Mouse (Mus musculus): Measurements from ENCODE around the gene Hpse. TPM values are rescaled to one million over a fixed set of nuclear protein-coding genes. Genes with fewer than 3 reads are reported as not detected.
A peak's percentile ranks its signal among the peaks of the same experiment; 100 is the strongest.

Gene Hpse
- total and polyA plus RNA-seq, 2 experiments = 1.7 to 4.1 TPM

DNA sequence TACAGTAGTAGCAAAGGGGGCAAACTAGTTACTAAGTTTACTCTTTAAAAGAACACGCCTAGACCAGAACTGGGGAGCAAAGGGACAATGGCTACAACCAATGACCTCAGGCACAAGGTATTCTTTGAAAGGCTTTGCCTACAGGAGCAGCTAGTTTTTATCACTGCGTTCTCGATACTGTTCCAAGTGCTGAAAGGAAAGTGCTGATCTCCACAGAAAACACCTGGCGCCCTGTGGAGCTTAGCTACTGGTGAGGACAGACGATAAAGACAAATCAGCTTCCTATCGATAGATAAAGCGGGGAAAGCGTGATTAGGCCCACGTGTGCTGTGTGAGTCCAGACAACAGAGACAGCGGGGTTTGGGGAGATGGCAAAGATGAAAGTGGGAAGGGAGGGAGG lies 71.5 kb downstream of the Hpse start:
- H3K79me2 ChIP-seq (ENCODE audit: control insufficient read depth, insufficient read depth, low read length) = no peaks in the 10 kb centered on the region
- TF ChIP-seq CTCF (IDR thresholded peaks at IDR 0.05; ENCODE audit: low read depth, low read length) (no peak), POLR2A (IDR thresholded peaks at IDR 0.05; ENCODE audit: extremely low read depth, insufficient read depth, low read length) (no peak)
- peaks cover 8% of the 10 kb centered on the region for H3K4me1 ChIP-seq (ENCODE audit: control insufficient read depth, insufficient read depth, low read length)
- DNase-seq (ENCODE audit: extremely low read depth, low read depth, low spot score) = no peak
- WGBS = 62% methylated on average over 10 of the region's 10 CpGs
- no peaks in the 10 kb centered on the region for H3K27me3 ChIP-seq (ENCODE audit: control insufficient read depth, insufficient read depth, low read length)
- no peak overlapping the region for H3K4me3 ChIP-seq (ENCODE audit: insufficient read depth, low read depth, low read length)
- H3K36me3 ChIP-seq (ENCODE audit: control insufficient read depth, insufficient read depth, low read length) = no peaks in the 10 kb centered on the region
- H3K27ac ChIP-seq (replicated peaks; ENCODE audit: insufficient read depth, low read depth, low read length) = no peak overlapping the region
- no peak overlapping the region for H3K9ac ChIP-seq (ENCODE audit: low read depth, low read length)

DNA sequence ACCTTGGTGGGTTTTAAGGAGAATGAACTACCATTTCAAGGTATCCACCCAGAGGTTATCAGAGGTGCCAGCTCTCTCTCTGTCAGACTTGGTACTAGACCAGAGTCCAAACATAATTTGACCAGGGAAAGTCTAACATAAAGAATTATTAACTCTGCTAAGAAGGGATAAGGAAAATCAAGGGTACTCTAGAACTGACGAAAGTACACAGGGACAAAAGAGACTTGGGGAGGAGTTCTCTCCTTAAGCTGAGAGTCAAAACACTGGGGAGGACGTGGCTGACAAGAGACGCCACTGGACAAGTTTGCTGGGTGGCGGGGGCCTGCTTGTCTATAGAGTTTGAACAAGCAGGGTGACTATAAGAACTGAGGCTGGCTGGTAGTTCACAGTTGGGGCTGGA lies 73.0 kb downstream of the Hpse start:
- Histone ChIP-seq H3K4me3 (ENCODE audit: insufficient read depth, low read depth, low read length) (no peak overlapping the region), H3K4me1 (ENCODE audit: control insufficient read depth, insufficient read depth, low read length) (peaks cover 9% of the 10 kb centered on the region), H3K9ac (ENCODE audit: low read depth, low read length) (no peak overlapping the region), H3K79me2 (ENCODE audit: control insufficient read depth, insufficient read depth, low read length) (no peaks in the 10 kb centered on the region), H3K36me3 (ENCODE audit: control insufficient read depth, insufficient read depth, low read length) (no peaks in the 10 kb centered on the region), H3K27me3 (ENCODE audit: control insufficient read depth, insufficient read depth, low read length) (no peaks in the 10 kb centered on the region), H3K27ac (replicated peaks; ENCODE audit: insufficient read depth, low read depth, low read length) (no peak overlapping the region)
- DNase-seq (ENCODE audit: extremely low read depth, low read depth, low spot score) = no peak
- WGBS = 84% methylated on average over 4 of the region's 4 CpGs
- TF ChIP-seq CTCF (IDR thresholded peaks at IDR 0.05; ENCODE audit: low read depth, low read length) (no peak), POLR2A (IDR thresholded peaks at IDR 0.05; ENCODE audit: extremely low read depth, insufficient read depth, low read length) (no peak)

DNA sequence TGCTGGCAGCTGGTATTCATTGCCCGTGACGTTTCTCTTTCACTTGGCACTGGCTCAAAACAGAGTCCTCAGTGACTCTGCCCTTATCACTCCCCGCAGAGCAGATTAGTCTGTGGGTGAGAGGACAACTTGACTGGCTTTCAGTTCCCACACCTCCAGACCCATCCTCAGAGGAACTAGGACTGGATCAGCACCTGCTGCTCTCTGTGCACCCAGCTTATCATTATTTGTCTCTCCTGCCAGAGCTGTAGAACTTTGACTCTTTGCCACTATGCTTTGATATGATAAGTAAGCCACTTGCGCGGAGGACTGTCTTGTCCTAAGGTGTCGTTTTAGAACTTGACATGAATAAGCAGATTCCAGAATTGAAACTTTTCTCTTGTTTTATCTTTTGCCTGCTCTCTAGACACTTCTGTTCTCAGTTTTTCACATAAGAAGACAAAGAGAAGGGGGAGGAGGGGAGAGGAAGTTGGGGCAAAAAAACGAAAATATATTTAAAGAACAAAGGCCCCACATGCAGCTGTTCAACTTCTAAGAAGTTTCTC lies 75.5 kb downstream of the Hpse start:
- TF ChIP-seq CTCF (IDR thresholded peaks at IDR 0.05; ENCODE audit: low read depth, low read length) (no peak), POLR2A (IDR thresholded peaks at IDR 0.05; ENCODE audit: extremely low read depth, insufficient read depth, low read length) (no peak)
- Histone ChIP-seq H3K36me3 (ENCODE audit: control insufficient read depth, insufficient read depth, low read length) (no peaks in the 10 kb centered on the region), H3K27ac (replicated peaks; ENCODE audit: insufficient read depth, low read depth, low read length) (no peak overlapping the region), H3K27me3 (ENCODE audit: control insufficient read depth, insufficient read depth, low read length) (no peaks in the 10 kb centered on the region), H3K79me2 (ENCODE audit: control insufficient read depth, insufficient read depth, low read length) (no peaks in the 10 kb centered on the region), H3K9ac (ENCODE audit: low read depth, low read length) (no peak overlapping the region), H3K4me3 (ENCODE audit: insufficient read depth, low read depth, low read length) (no peak overlapping the region), H3K4me1 (ENCODE audit: control insufficient read depth, insufficient read depth, low read length) (peaks cover 9% of the 10 kb centered on the region)
- 7% methylated on average over 7 of the region's 7 CpGs for WGBS
- DNase-seq (ENCODE audit: extremely low read depth, low read depth, low spot score) = peak; percentile 66

DNA sequence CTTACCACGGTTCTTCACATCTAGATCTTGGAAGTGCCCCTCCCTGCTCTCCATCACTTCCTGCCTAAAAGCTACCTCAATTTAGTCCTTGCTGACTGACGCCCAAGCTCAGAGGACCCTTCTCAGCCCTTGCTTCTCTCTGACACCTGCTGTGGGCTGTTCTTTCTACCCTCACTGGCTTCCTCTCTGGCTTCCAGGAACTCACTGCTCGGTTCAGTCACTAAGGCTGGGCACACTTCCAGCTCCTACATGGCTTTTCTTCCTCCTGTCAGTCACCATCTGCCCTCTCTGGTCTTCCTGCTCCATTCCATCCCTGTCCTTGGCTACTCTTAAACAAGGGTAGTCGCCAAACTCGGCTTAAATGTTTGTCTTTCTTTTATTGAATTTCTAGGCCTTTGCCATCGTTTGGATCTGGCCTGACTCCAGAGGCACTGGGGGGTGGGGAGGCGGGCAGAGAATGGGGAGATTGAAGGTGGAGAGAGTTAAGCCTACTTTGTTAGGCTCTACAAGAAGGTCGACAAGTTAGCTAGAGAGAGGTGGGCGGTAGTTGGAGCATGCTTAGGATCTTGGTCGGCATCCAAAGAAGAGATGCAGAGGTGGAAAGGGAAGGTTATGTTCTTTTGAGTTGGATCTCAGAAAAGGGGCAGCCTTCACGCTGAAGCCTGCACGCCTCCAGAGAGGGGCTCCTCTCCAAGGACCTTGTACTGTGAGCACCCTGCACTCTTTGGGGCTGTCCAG lies 76.1 kb downstream of the Hpse start:
- peak; percentile 48 for DNase-seq (ENCODE audit: extremely low read depth, low read depth, low spot score)
- TF ChIP-seq POLR2A (IDR thresholded peaks at IDR 0.05; ENCODE audit: extremely low read depth, insufficient read depth, low read length) (no peak), CTCF (IDR thresholded peaks at IDR 0.05; ENCODE audit: low read depth, low read length) (no peak)
- peaks cover 9% of the 10 kb centered on the region for H3K4me1 ChIP-seq (ENCODE audit: control insufficient read depth, insufficient read depth, low read length)
- H3K27ac ChIP-seq (replicated peaks; ENCODE audit: insufficient read depth, low read depth, low read length) = no peak overlapping the region
- no peak overlapping the region for H3K4me3 ChIP-seq (ENCODE audit: insufficient read depth, low read depth, low read length)
- no peaks in the 10 kb centered on the region for H3K27me3 ChIP-seq (ENCODE audit: control insufficient read depth, insufficient read depth, low read length)
- 26% methylated on average over 12 of the region's 12 CpGs for WGBS
- H3K79me2 ChIP-seq (ENCODE audit: control insufficient read depth, insufficient read depth, low read length) = no peaks in the 10 kb centered on the region
- H3K36me3 ChIP-seq (ENCODE audit: control insufficient read depth, insufficient read depth, low read length) = no peaks in the 10 kb centered on the region
- no peak overlapping the region for H3K9ac ChIP-seq (ENCODE audit: low read depth, low read length)

DNA sequence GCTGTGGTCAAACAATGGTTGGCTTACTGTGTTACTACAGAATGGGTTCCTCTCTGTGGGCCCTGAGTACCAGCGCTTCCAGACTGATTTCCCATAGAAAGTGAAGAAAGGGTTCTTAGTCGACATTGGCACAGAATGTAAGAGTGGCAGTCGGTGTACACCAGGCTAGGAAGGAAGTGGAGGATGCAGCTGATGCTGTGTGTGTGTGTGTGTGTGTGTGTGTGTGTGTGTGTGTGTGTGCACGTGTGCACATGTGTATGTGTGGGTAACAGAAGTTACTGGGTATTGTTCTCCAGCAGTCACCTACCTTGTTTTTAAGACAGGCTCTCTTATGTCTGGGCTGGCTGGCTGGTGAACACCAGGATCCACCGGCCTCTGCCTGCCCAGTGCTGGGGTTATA lies 77.2 kb downstream of the Hpse start:
- 82% methylated on average over 5 of the region's 5 CpGs for WGBS
- DNase-seq (ENCODE audit: extremely low read depth, low read depth, low spot score) = no peak

DNA sequence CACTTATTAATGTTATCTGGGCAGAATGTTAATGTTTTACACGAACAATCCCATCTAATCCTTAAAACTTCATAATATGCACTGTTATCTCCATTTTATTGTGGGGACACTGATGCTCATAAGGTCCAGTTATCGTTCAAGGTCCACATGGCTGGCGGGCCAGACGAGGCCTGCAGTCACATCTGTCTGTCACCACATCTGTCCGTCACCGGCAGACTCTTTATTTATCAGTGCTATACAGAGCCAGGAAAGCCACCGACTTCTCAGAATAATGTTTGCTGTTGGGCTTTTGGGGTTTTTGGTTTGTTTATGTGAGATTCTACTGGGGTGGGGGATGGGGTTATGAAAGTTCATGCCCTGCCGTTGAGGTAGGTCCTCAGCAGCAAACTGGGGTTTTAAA lies 81.0 kb downstream of the Hpse start:
- Histone ChIP-seq H3K79me2 (ENCODE audit: control insufficient read depth, insufficient read depth, low read length) (no peaks in the 10 kb centered on the region), H3K9ac (ENCODE audit: low read depth, low read length) (no peak overlapping the region), H3K4me3 (ENCODE audit: insufficient read depth, low read depth, low read length) (no peak overlapping the region), H3K27ac (replicated peaks; ENCODE audit: insufficient read depth, low read depth, low read length) (no peak overlapping the region), H3K4me1 (ENCODE audit: control insufficient read depth, insufficient read depth, low read length) (peaks cover 6% of the 10 kb centered on the region), H3K27me3 (ENCODE audit: control insufficient read depth, insufficient read depth, low read length) (no peaks in the 10 kb centered on the region), H3K36me3 (ENCODE audit: control insufficient read depth, insufficient read depth, low read length) (no peaks in the 10 kb centered on the region)
- 76% methylated on average over 8 of the region's 8 CpGs for WGBS
- no peak for TF ChIP-seq POLR2A (IDR thresholded peaks at IDR 0.05; ENCODE audit: extremely low read depth, insufficient read depth, low read length)
- TF ChIP-seq CTCF (IDR thresholded peaks at IDR 0.05; ENCODE audit: low read depth, low read length) = no peak
- DNase-seq (ENCODE audit: extremely low read depth, low read depth, low spot score) = no peak

More for the DNA sequence above, 77.2 kb downstream of the Hpse start:
- Histone ChIP-seq H3K4me1 (ENCODE audit: control insufficient read depth, insufficient read depth, low read length) (peaks cover 9% of the 10 kb centered on the region), H3K9ac (ENCODE audit: low read depth, low read length) (no peak overlapping the region), H3K4me3 (ENCODE audit: insufficient read depth, low read depth, low read length) (no peak overlapping the region), H3K27ac (replicated peaks; ENCODE audit: insufficient read depth, low read depth, low read length) (no peak overlapping the region), H3K27me3 (ENCODE audit: control insufficient read depth, insufficient read depth, low read length) (no peaks in the 10 kb centered on the region), H3K79me2 (ENCODE audit: control insufficient read depth, insufficient read depth, low read length) (no peaks in the 10 kb centered on the region), H3K36me3 (ENCODE audit: control insufficient read depth, insufficient read depth, low read length) (no peaks in the 10 kb centered on the region)
- TF ChIP-seq POLR2A (IDR thresholded peaks at IDR 0.05; ENCODE audit: extremely low read depth, insufficient read depth, low read length) = no peak
- no peak for TF ChIP-seq CTCF (IDR thresholded peaks at IDR 0.05; ENCODE audit: low read depth, low read length)

Measured in liver, adult 2 months (tissue).